Mouse (Mus musculus): ENCODE data around the gene Cntfr.

DNA sequence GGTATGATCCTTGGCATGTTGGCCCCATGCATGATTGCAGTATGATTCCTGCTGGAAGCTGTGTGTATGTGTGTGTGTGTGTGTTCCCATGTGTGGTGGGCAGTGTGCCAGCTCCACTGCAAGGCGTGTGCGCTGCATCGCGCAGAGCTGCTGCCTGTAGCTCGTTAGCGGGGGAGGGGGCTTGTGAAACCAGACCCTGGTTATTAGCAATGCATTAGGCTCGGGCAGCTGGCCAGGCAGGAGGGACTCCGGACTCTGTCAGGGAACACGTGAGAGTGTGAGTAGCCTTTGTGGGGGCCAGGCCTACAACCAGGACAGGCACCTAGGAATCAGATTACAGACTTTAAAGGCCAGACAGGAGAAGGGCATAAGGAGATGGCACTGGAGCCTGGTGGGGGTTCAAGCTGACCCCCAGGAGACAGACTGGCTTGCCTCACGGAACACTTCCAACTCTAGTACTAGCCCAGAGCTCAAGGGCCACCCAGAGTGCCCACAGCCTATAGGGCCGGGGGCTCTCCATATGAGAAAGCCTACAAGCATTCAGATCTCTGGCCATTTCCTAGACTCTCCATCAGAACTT lies 35.9 kb downstream of the Cntfr start:
- TF ChIP-seq CTCF (IDR thresholded peaks at IDR 0.05; ENCODE audit: borderline replicate concordance, insufficient read depth, low read depth, low read length) = no peak
- TF ChIP-seq POLR2A (IDR thresholded peaks at IDR 0.05; ENCODE audit: borderline replicate concordance, insufficient read depth, low read length) = no peak
